Mouse (Mus musculus) CH12.LX (cell line): Measurements from ENCODE around the gene Fam222a.

Source experiments
- CTCF ChIP-seq, 2 experiments: IDR thresholded peaks in 1 of 2; conservative IDR thresholded peaks in 1 of 2; 2 replicates each; pipeline ENCODE4 v1.5.1; 2011 to 2012; ENCODE audit warnings: low read depth in 2 of 2, low read length in 2 of 2, improper control_type of control experiment in 1 of 2, inconsistent platforms in 1 of 2, mild to moderate bottlenecking in 1 of 2, moderate library complexity in 1 of 2
- E2F4 ChIP-seq: IDR thresholded peaks from 2 replicates; pipeline ENCODE4 v1.6.1; 2011; ENCODE audit warnings: low read depth, low read length, improper control_type of control experiment; ENCODE audit not compliant: insufficient replicate concordance
- MXI1 ChIP-seq: IDR thresholded peaks from 2 replicates; pipeline ENCODE4 v1.6.1; 2011; ENCODE audit warnings: mild to moderate bottlenecking, low read depth, low read length, improper control_type of control experiment
- POLR2A ChIP-seq: IDR thresholded peaks from 2 replicates; pipeline ENCODE4 v1.6.1; 2011; ENCODE audit warnings: low read depth, mild to moderate bottlenecking, improper control_type of control experiment, low read length
- RCOR1 ChIP-seq: conservative IDR thresholded peaks from 2 replicates; pipeline ENCODE4 v1.6.1; 2012; ENCODE audit warnings: low read depth, mild to moderate bottlenecking, inconsistent platforms, low read length, improper control_type of control experiment
- USF1 ChIP-seq: IDR thresholded peaks from 2 replicates; pipeline ENCODE4 v1.6.1; 2014; ENCODE audit warnings: low read depth, mild to moderate bottlenecking, inconsistent platforms, low read length, improper control_type of control experiment
- ZNF384 ChIP-seq: IDR thresholded peaks from 2 replicates; pipeline ENCODE4 v1.6.1; 2012; ENCODE audit warnings: low read depth, low read length, improper control_type of control experiment, inconsistent platforms

DNA sequence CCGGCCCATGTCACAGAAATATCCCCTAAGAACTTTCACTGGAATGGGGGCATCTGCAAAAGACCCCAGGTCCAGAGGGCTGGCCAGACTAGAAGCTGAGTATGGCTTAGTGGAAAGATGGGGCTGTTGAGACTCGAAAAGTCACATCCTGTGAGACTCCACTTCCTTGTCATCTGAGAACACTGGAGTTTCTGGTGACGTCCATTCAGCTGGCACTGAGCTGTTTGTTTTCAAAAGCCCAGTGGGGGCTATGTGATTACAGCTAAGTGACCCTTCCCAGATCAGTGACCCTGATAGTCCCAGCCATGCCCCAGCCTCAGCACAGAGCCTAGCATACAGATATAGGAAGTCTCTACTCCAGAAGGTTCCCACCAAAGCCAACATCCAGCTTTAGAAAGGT is 83.6 kb downstream of the Fam222a start:
- no peak for TF ChIP-seq POLR2A
- no peak for TF ChIP-seq RCOR1
- TF ChIP-seq CTCF (conservative IDR thresholded peaks at IDR 0.05 in 1 of 2, IDR thresholded peaks at IDR 0.05 in 1 of 2; ENCODE audit: low read depth in 2 of 2, low read length in 2 of 2), result no peak
- TF ChIP-seq USF1, result no peak
- TF ChIP-seq ZNF384, result no peak
- no peak for TF ChIP-seq MXI1
- no peak for TF ChIP-seq E2F4
